Mouse (Mus musculus) ES-E14 (cell line): ENCODE results near the gene Polr2h.

Experiments used
- HCFC1 ChIP-seq: IDR thresholded peaks from 2 replicates; pipeline ENCODE4 v1.6.1; 2012; ENCODE audit warnings: low read length, inconsistent platforms, borderline replicate concordance; ENCODE audit not compliant: insufficient read depth
- ZC3H11A ChIP-seq: IDR thresholded peaks from 2 replicates; pipeline ENCODE4 v1.6.1; 2012; ENCODE audit warnings: low read depth, mild to moderate bottlenecking, inconsistent platforms, low read length, borderline replicate concordance

- TF ChIP-seq HCFC1 (no peak), ZC3H11A (no peak)
These were observed 13.6 kb upstream of the Polr2h start for GRCm38 (mm10) chr16:20703699-20704400.
